Mouse (Mus musculus) ES-Bruce4 (cell line): ENCODE measurements around the gene Clhc1.
"Not testable (repeated sequence)": the region's sequence is repeated elsewhere in the genome, so short reads cannot be mapped to it uniquely, and the experiment has no call there.

Source experiments
- CTCF ChIP-seq: IDR thresholded peaks from one replicate; pipeline ENCODE4 v1.8.1; 2011; ENCODE audit warnings: low read depth, low read length
- POLR2A ChIP-seq: IDR thresholded peaks from one replicate; pipeline ENCODE4 v1.8.1; 2011; ENCODE audit warnings: low read length; ENCODE audit not compliant: insufficient read depth

GRCm38 (mm10) chr11:29545150-29545752 lies 2.5 kb upstream of the Clhc1 start:
- TF ChIP-seq POLR2A, CTCF: not testable (repeated sequence)
